Mouse (Mus musculus) spleen, adult 2 months (tissue): ENCODE data around the gene Gm20388.

Source experiments
- CTCF ChIP-seq: fragments of 200-500 bp; IDR thresholded peaks from 2 replicates; pipeline ENCODE4 v1.5.1; 2011; ENCODE audit warnings: mild to moderate bottlenecking, inconsistent platforms; ENCODE audit not compliant: insufficient read depth, insufficient read length, insufficient replicate concordance; ENCODE audit errors: extremely low read depth
- POLR2A ChIP-seq: fragments of 200-500 bp; IDR thresholded peaks from 2 replicates; pipeline ENCODE4 v1.6.1; 2011; ENCODE audit warnings: low read depth, low read length, inconsistent platforms

DNA sequence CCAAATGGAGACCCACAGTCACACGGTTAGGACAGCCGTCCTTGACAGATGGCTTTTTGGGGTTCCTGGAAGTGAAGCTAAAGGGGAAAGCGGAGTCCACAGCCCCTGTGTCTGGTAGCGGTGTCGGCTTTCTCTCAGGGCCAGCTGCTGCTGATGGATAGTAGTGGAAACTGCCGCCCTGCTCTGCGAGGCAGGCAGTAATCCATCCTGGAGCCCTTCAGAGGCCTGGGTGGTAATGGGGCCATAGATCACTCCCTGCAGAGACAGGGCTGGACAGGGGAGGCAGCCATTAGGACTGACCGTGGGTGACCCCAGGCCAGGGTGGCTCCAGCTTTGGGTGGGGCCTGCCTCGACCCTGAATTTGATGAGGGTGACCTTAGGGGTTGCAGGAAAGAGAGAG, 463.9 kb downstream of the Gm20388 start:
- TF ChIP-seq POLR2A (no peak), CTCF (no peak)
